In the genomic region with DNA sequence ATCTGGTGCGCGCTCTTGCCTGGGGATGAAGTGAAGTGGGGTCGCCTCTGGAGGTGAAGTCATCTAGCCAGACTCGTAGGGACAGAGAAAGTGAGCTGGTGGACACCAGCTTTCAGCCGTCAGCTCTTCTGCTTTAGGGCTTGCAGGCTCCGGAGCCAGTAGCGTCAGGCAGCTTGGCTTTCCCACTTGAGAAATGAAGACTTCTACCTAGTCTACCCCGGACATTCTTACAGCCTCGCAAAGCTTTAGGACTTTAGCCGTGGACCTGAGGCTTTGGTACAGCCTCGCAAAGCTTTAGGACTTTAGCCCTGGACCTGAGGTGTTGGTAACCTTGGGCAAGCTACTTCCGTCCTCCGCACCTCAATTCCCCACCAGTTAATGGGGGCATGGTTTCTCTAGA, we compare ENCODE assay signal across 8 mouse cellular contexts. TPM values are rescaled to one million over a fixed set of nuclear protein-coding genes. Genes with fewer than 3 reads are reported as not detected.
DNase-seq lines count a peak whose midpoint lies in the region; ATAC-seq and TF ChIP-seq lines count a peak whose summit lies in the region.

No protein-coding gene starts in this region.

- no peak overlapping the region for H3K27ac ChIP-seq in heart, embryonic 12.5 days (ENCODE audit: poor library complexity, severe bottlenecking)
- peak overlapping the region; percentile 42; the same call in 1 of the 2 replicates for H3K27ac ChIP-seq in intestine, embryonic 15.5 days
- peak overlapping the region; percentile 73; the same call in 1 of the 2 replicates for H3K27ac ChIP-seq in midbrain, embryonic 10.5 days (replicated peaks)

- H3K4me1 ChIP-seq in heart, embryonic 12.5 days (replicated peaks), result peaks cover 47% of the 10 kb centered on the region
- peaks cover 17% of the 10 kb centered on the region for H3K4me1 ChIP-seq in intestine, embryonic 15.5 days (replicated peaks)
- H3K4me1 ChIP-seq in midbrain, embryonic 10.5 days, result peaks cover 34% of the 10 kb centered on the region

- TF ChIP-seq CTCF in brain, embryonic 14.5 days (IDR thresholded peaks at IDR 0.05; ENCODE audit: borderline replicate concordance, extremely low read depth, insufficient read depth, insufficient read length), result no peak

- WGBS in heart, embryonic 12.5 days, result 3% methylated on average over 13 of the region's 13 CpGs
- WGBS in intestine, embryonic 15.5 days, result 2% methylated on average over 13 of the region's 13 CpGs
- WGBS in midbrain, embryonic 10.5 days, result 5% methylated on average over 13 of the region's 13 CpGs

- ATAC-seq in heart, embryonic 12.5 days (ENCODE audit: insufficient number of reproducible peaks, low FRiP score), result 0 out of 2 replicates have a peak, but pooled peaks have one; percentile 1
- ATAC-seq in intestine, embryonic 15.5 days, result peak; percentile 37

- peak overlapping the region; percentile 58 for H3K4me3 ChIP-seq in heart, embryonic 12.5 days
- H3K4me3 ChIP-seq in intestine, embryonic 15.5 days (replicated peaks), result peak overlapping the region; percentile 59
- peak overlapping the region; percentile 72 for H3K4me3 ChIP-seq in midbrain, embryonic 10.5 days

- H3K4me2 ChIP-seq in heart, embryonic 12.5 days, result peak overlapping the region; percentile 91
- H3K4me2 ChIP-seq in intestine, embryonic 15.5 days (replicated peaks), result peak overlapping the region; percentile 81

- no peak for DNase-seq in heart, postnatal 4 days
- DNase-seq in brain, embryonic 14.5 days (ENCODE audit: low read depth), result peak; percentile 22
- DNase-seq in midbrain, embryonic 10.5 days (ENCODE audit: low spot score), result no peak
- no peak for DNase-seq in cerebellum, postnatal 4 days (ENCODE audit: low spot score in 2 of 2)
- DNase-seq in spleen, adult 12 weeks (ENCODE audit: low spot score), result no peak
- DNase-seq in layer of hippocampus, postnatal 14 days (ENCODE audit: low spot score in 2 of 2), result no peak

- TF ChIP-seq POLR2A in brain, embryonic 14.5 days (IDR thresholded peaks at IDR 0.05; ENCODE audit: borderline replicate concordance, extremely low read depth, insufficient read depth, insufficient read length, poor library complexity, severe bottlenecking), result no peak

- H3K27me3 ChIP-seq in heart, embryonic 12.5 days (replicated peaks), result peaks cover 54% of the 10 kb centered on the region
- H3K27me3 ChIP-seq in intestine, embryonic 15.5 days (replicated peaks), result no peaks in the 10 kb centered on the region
- peaks cover 49% of the 10 kb centered on the region for H3K27me3 ChIP-seq in midbrain, embryonic 10.5 days (ENCODE audit: low read depth, poor library complexity, severe bottlenecking)

- no peaks in the 10 kb centered on the region for H3K36me3 ChIP-seq in heart, embryonic 12.5 days
- H3K36me3 ChIP-seq in intestine, embryonic 15.5 days, result no peaks in the 10 kb centered on the region
- no peaks in the 10 kb centered on the region for H3K36me3 ChIP-seq in midbrain, embryonic 10.5 days

- H3K9ac ChIP-seq in heart, embryonic 12.5 days, result peak overlapping the region; percentile 64
- H3K9ac ChIP-seq in intestine, embryonic 15.5 days, result peak overlapping the region; percentile 52

- H3K9me3 ChIP-seq in heart, embryonic 12.5 days (replicated peaks), result no peaks in the 10 kb centered on the region
- no peaks in the 10 kb centered on the region for H3K9me3 ChIP-seq in intestine, embryonic 15.5 days
- H3K9me3 ChIP-seq in midbrain, embryonic 10.5 days (replicated peaks), result no peaks in the 10 kb centered on the region

RNA-seq across cellular contexts. Expression of gene Arap1, which starts 0.4 kb away (rescaled TPM):
- polyA plus RNA-seq in heart, embryonic 12.5 days (2016; fragmentation: Nextera tagmentation; extraction: Ambion mirVana), result 19.9 and 22.5 TPM in 2 replicates
- total RNA-seq in heart, postnatal 4 days (2021), result 10 to 100 TPM; 44.5 to 44.8 TPM
- 13.1 and 17.1 TPM in 2 replicates for polyA plus RNA-seq in brain, embryonic 14.5 days (2012; rRNA removed)
- 56.3 and 58.4 TPM in 2 replicates for polyA plus RNA-seq in intestine, embryonic 15.5 days (2015; fragmentation: Nextera tagmentation; extraction: Ambion mirVana)
- 13.6 and 16.3 TPM in 2 replicates for polyA plus RNA-seq in midbrain, embryonic 10.5 days (2016; fragmentation: Nextera tagmentation; extraction: Ambion mirVana)
- total RNA-seq in layer of hippocampus, postnatal 14 days (2021), result 10 to 100 TPM; 18.1 to 22.4 TPM

RNA-seq across cellular contexts. Expression of gene Stard10, which starts 31.4 kb away (rescaled TPM):
- 22.9 and 28.6 TPM in 2 replicates for polyA plus RNA-seq in heart, embryonic 12.5 days (2016; fragmentation: Nextera tagmentation; extraction: Ambion mirVana)
- 10 to 100 TPM; 45.6 to 53.6 TPM for total RNA-seq in heart, postnatal 4 days (2021)
- 11.6 and 17.9 TPM in 2 replicates for polyA plus RNA-seq in brain, embryonic 14.5 days (2012; rRNA removed)
- polyA plus RNA-seq in intestine, embryonic 15.5 days (2015; fragmentation: Nextera tagmentation; extraction: Ambion mirVana), result 111 and 125 TPM in 2 replicates
- 5.0 and 7.3 TPM in 2 replicates for polyA plus RNA-seq in midbrain, embryonic 10.5 days (2016; fragmentation: Nextera tagmentation; extraction: Ambion mirVana)
- total RNA-seq in layer of hippocampus, postnatal 14 days (2021), result 10 to 100 TPM; 14.2 to 18.3 TPM

RNA-seq across cellular contexts. Expression of gene Atg16l2, which starts 46.3 kb away (rescaled TPM):
- polyA plus RNA-seq in heart, embryonic 12.5 days (2016; fragmentation: Nextera tagmentation; extraction: Ambion mirVana), result 22.6 and 23.8 TPM in 2 replicates
- 10 to 100 TPM; 13.0 to 16.0 TPM for total RNA-seq in heart, postnatal 4 days (2021)
- polyA plus RNA-seq in brain, embryonic 14.5 days (2012; rRNA removed), result 21.6 and 29.6 TPM in 2 replicates
- polyA plus RNA-seq in intestine, embryonic 15.5 days (2015; fragmentation: Nextera tagmentation; extraction: Ambion mirVana), result 14.3 and 16.1 TPM in 2 replicates
- polyA plus RNA-seq in midbrain, embryonic 10.5 days (2016; fragmentation: Nextera tagmentation; extraction: Ambion mirVana), result 20.9 and 21.6 TPM in 2 replicates
- 10 to 100 TPM; 37.0 to 40.1 TPM for total RNA-seq in layer of hippocampus, postnatal 14 days (2021)
